Mouse (Mus musculus) lung, adult 18-20 months (tissue): Measurements from ENCODE around the gene Lsm7.

Experiments
- DNase-seq, 2 experiments: peaks; one replicate each; pipeline ENCODE4 v3.0.0; 2022; ENCODE audit warnings: mixed read lengths in 2 of 2

Lsm7 gene

GRCm38 (mm10) chr10:80854913-80855748, at the start of gene Lsm7, which contains the start of gene Sppl2b:
Lsm7 (minus strand) TSS chr10:80855209.
Sppl2b (plus strand) TSS chr10:80855275.
- peak; percentile 95 to 96 for DNase-seq

GRCm38 (mm10) chr10:80904709-80905108, 49.7 kb upstream of the Lsm7 start:
- DNase-seq: no peak

- DNase-seq: peak in 1 of 2 experiments; percentile 19
These were observed 49.1 kb upstream of the Lsm7 start for GRCm38 (mm10) chr10:80904004-80904693.

GRCm38 (mm10) chr10:80903282-80903681, 48.3 kb upstream of the Lsm7 start:
- DNase-seq: no peak

- DNase-seq: no peak
These were observed 47.4 kb upstream of the Lsm7 start for GRCm38 (mm10) chr10:80902273-80902940.

GRCm38 (mm10) chr10:80901409-80902272, 46.6 kb upstream of the Lsm7 start:
- DNase-seq: no peak

- DNase-seq: peak; percentile 99 to 100
These were observed 45.6 kb upstream of the Lsm7 start, which contains the start of gene Timm13 for GRCm38 (mm10) chr10:80900318-80901247. Timm13 (minus strand) TSS chr10:80900969.

- DNase-seq: no peak
These were observed 44.7 kb upstream of the Lsm7 start for GRCm38 (mm10) chr10:80899591-80900317.

GRCm38 (mm10) chr10:80899074-80899473, 44.1 kb upstream of the Lsm7 start:
- no peak for DNase-seq

- DNase-seq: no peak
These were observed 43.0 kb upstream of the Lsm7 start for GRCm38 (mm10) chr10:80897861-80898510.

- no peak for DNase-seq
These were observed 41.8 kb upstream of the Lsm7 start for GRCm38 (mm10) chr10:80896581-80897485.

GRCm38 (mm10) chr10:80895697-80896096, 40.7 kb upstream of the Lsm7 start:
- no peak for DNase-seq

- no peak for DNase-seq
These were observed 40.1 kb upstream of the Lsm7 start for GRCm38 (mm10) chr10:80895100-80895499.

GRCm38 (mm10) chr10:80887181-80887580, 32.2 kb upstream of the Lsm7 start:
- peak; percentile 62 to 65 for DNase-seq

GRCm38 (mm10) chr10:80881301-80881700, 26.3 kb upstream of the Lsm7 start:
- peak; percentile 64 for DNase-seq

- no peak for DNase-seq
These were observed 25.9 kb upstream of the Lsm7 start for GRCm38 (mm10) chr10:80880901-80881300.

- DNase-seq: peak; percentile 44 to 58
These were observed 25.2 kb upstream of the Lsm7 start for GRCm38 (mm10) chr10:80880131-80880641.

- DNase-seq: no peak
These were observed 21.6 kb upstream of the Lsm7 start for GRCm38 (mm10) chr10:80876594-80876993.
